Mouse (Mus musculus) midbrain, embryonic 11.5 days (tissue): Measurements from ENCODE around the gene Coro7. TPM values are rescaled to one million over a fixed set of nuclear protein-coding genes. Genes with fewer than 3 reads are reported as not detected.

Source experiments
- ATAC-seq: fragments of 200-750 bp; cut with Nextera tagmentation; 2 replicates; pipeline ENCODE4 v1.8.0; 2017; ENCODE audit warnings: moderate TSS enrichment, moderate library complexity; ENCODE audit not compliant: low FRiP score
- DNase-seq: peaks from one replicate; pipeline ENCODE4 v3.0.0; 2015; ENCODE audit warnings: low spot score; ENCODE audit errors: missing footprints
- H3K27ac ChIP-seq: fragments of 300-500 bp; sonication (generic); 2 replicates; pipeline ENCODE4 v1.5.1; 2014; ENCODE audit warnings: low read depth, low read length
- H3K27me3 ChIP-seq: fragments of 300-500 bp; sonication (generic); 2 replicates; pipeline ENCODE4 v1.6.1; 2014; ENCODE audit warnings: mild to moderate bottlenecking, low read length, moderate library complexity, mixed read lengths; ENCODE audit not compliant: control insufficient read depth, insufficient read depth
- H3K36me3 ChIP-seq: fragments of 300-500 bp; sonication (generic); 2 replicates; pipeline ENCODE4 v1.6.1; 2014; ENCODE audit warnings: mild to moderate bottlenecking, low read length, moderate library complexity, mixed read lengths; ENCODE audit not compliant: control insufficient read depth, insufficient read depth
- H3K4me1 ChIP-seq: fragments of 300-500 bp; sonication (generic); 2 replicates; pipeline ENCODE4 v1.6.1; 2014; ENCODE audit warnings: low read length; ENCODE audit not compliant: control insufficient read depth, insufficient read depth
- H3K4me2 ChIP-seq: fragments of 300-500 bp; sonication (generic); 2 replicates; pipeline ENCODE4 v1.6.1; 2014; ENCODE audit warnings: mild to moderate bottlenecking, moderate library complexity
- H3K4me3 ChIP-seq: fragments of 300-500 bp; sonication (generic); 2 replicates; pipeline ENCODE4 v1.5.1; 2014; ENCODE audit warnings: low read depth, low read length
- H3K9ac ChIP-seq: fragments of 300-500 bp; sonication (generic); 2 replicates; pipeline ENCODE4 v1.6.1; 2014; ENCODE audit warnings: low read length
- H3K9me3 ChIP-seq: fragments of 300-500 bp; sonication (generic); 2 replicates; pipeline ENCODE4 v1.6.1; 2016; ENCODE audit warnings: low read length; ENCODE audit not compliant: control insufficient read depth
- WGBS: fragments of 180-500 bp; shearing (Covaris S2); extraction: QIAGEN DNeasy Blood & Tissue Kit; methylation state at CpG from one replicate; pipeline ENCODE4 v1.1.7; 2014; 5-methylcytosine and 5-hydroxymethylcytosine counted together
- polyA plus RNA-seq: library from polyadenylated mRNA; unstranded; fragments of >200 nt; fragmentation: Nextera tagmentation; extraction: Ambion mirVana; gene quantifications from 2 replicates; pipeline ENCODE4 v1.2.1, GENCODE M21; 2014

The Coro7 gene
- polyA plus RNA-seq, 1 experiment from 2014 or later, result 13.6 TPM

DNA sequence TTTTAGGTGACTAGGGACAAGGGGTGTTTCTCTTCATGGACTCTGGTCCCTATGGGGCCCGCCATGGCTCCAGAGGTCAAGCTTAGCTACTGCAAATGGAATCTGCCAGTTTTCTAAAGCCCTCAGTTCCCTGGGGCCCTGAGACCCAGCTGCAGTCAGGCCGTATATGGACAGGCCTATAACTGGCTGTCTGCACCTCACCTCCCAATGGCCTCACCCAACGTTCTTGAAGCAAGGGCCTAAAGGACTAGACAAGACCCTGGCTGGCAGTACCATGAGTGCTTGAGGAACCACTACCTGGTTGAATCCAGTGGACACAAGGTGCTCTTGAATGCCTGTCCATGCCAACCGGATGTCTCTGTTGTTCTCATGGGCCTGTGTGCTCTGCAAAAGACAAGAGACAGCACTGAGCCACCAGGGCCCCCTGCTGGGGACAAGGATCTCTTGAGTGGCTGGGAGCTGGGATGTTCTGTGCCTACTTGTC lies 24.3 kb downstream of the Coro7 start:
- H3K27me3 ChIP-seq, result no peaks in the 10 kb centered on the region
- H3K9me3 ChIP-seq, result no peaks in the 10 kb centered on the region
- DNase-seq (no peak), ATAC-seq (no peak)
- H3K9ac ChIP-seq, result no peak overlapping the region
- 67% methylated on average over 4 of the region's 4 CpGs for WGBS
- H3K27ac ChIP-seq, result peak overlapping the region; percentile 22; the same call in 1 of the 2 replicates
- H3K4me1 ChIP-seq, result peaks cover 18% of the 10 kb centered on the region
- H3K4me3 ChIP-seq, result no peak overlapping the region
- H3K4me2 ChIP-seq, result no peak overlapping the region
- no peaks in the 10 kb centered on the region for H3K36me3 ChIP-seq

DNA sequence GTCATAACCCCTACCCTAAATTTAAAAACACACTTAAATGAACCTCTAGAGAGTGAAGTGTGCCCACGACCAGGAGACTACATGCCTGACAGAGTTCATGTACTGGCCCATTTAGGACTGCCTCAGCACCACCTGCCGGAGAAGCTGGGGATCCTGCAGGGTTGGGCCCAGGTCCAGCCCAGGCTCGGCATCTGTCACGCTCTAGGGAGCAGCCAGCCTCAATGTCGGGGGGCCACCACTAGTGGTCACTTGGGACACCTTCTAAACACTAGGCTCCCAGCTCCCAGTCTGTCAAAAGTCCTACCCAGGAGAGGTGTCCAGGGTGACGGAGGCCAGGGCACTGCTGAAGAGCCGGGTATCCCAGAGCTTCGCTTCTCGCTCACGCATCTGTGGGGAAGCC lies 24.9 kb downstream of the Coro7 start:
- Histone ChIP-seq H3K4me3 (no peak overlapping the region), H3K4me2 (no peak overlapping the region), H3K36me3 (no peaks in the 10 kb centered on the region), H3K9me3 (no peaks in the 10 kb centered on the region), H3K27me3 (no peaks in the 10 kb centered on the region), H3K9ac (no peak overlapping the region), H3K27ac (no peak overlapping the region), H3K4me1 (peaks cover 18% of the 10 kb centered on the region)
- DNase-seq (peak; percentile 79), ATAC-seq (no peak)
- WGBS, result 83% methylated on average over 10 of the region's 10 CpGs

DNA sequence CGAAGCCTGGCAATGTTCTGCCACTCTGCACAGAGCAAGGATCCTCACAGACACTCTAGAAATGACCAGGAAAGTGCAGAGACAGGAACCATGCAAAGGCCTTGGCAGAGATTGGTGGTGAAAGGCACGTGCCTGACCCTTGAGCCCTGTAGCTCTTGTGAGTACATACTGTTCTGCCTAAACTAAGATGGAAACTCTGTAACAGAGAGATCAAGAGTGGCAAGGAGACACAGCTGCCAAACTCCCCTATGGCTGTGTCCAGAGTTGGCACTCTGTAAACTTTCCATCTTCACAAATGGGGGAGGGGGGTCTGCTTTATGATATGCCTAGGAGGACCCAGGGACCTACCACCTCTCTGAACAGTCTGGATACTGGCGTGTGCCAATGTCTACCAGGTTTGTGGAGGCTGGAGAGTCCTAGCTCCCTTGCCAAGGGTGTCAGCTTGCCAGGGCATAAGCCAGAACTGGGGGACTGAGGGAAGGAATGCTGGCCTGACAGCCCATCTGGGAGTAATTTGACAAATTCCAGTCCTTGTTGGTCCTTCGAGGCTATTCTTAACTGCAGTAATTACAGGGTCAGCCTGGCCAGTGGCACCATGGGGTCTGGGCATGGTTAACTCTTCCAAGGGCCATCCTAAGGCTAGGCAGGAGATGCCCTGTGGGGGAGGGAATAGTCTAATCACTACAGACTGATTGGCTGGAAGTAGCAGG lies 26.7 kb downstream of the Coro7 start:
- Histone ChIP-seq H3K4me3 (no peak overlapping the region), H3K27me3 (no peaks in the 10 kb centered on the region), H3K4me2 (no peak overlapping the region), H3K36me3 (no peaks in the 10 kb centered on the region), H3K9ac (no peak overlapping the region), H3K9me3 (no peaks in the 10 kb centered on the region), H3K27ac (no peak overlapping the region), H3K4me1 (peaks cover 15% of the 10 kb centered on the region)
- 78% methylated on average over 4 of the region's 4 CpGs for WGBS
- no peak for ATAC-seq
- peak; percentile 53 for DNase-seq

DNA sequence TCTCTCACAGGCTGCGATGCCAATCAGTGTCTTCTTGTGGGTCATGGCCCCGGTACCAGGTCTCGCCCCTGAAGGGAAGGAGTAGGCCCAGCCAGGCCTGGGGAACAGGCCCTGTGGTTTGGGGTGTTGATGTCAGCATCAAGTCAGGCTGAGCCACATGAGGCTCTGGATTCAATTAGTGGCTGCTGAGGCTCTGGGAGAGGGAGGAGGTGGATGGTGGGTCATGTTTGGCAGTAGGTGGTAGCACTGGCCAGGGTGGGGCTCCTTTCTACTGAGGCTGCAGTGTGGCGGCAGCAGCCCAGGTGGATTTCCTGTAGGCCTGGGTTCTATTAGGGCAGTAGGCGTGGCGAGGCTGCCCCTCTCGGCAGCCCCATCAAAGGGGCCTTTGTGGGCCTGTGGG lies 28.0 kb downstream of the Coro7 start:
- peak; percentile 78 for DNase-seq
- H3K4me2 ChIP-seq, result no peak overlapping the region
- peaks cover 15% of the 10 kb centered on the region for H3K4me1 ChIP-seq
- H3K9me3 ChIP-seq, result no peaks in the 10 kb centered on the region
- 78% methylated on average over 7 of the region's 7 CpGs for WGBS
- no peak for ATAC-seq
- no peak overlapping the region for H3K4me3 ChIP-seq
- no peak overlapping the region for H3K27ac ChIP-seq
- no peaks in the 10 kb centered on the region; the same call in 1 of the 2 replicates for H3K36me3 ChIP-seq
- H3K27me3 ChIP-seq, result no peaks in the 10 kb centered on the region
- no peak overlapping the region for H3K9ac ChIP-seq

DNA sequence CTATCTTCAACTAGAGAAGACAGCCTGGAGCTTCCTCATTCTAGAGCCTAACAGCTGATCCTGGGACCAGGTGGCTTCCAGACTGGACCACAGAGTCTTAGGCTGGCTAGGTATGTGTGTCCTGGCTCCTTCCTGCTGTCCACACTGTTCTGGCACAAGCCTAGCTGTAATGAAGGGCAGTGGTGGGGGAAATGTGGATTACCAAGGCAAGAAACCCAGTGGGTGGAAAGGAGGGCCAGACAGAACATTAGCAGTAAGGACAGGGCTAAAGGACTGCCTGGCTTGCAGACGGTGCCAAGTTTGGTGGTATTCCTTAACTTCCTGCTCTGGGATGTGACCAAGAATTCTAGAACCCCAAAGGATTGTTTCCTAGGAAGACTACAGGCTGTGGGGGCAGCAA lies 28.5 kb downstream of the Coro7 start:
- Histone ChIP-seq H3K4me3 (no peak overlapping the region), H3K9me3 (no peaks in the 10 kb centered on the region), H3K36me3 (no peaks in the 10 kb centered on the region; the same call in 1 of the 2 replicates), H3K9ac (no peak overlapping the region), H3K4me1 (peaks cover 10% of the 10 kb centered on the region), H3K27me3 (no peaks in the 10 kb centered on the region), H3K27ac (no peak overlapping the region), H3K4me2 (no peak overlapping the region)
- ATAC-seq, result no peak
- 77% methylated on average over 1 of the region's 1 CpGs for WGBS
- DNase-seq, result peak; percentile 53

DNA sequence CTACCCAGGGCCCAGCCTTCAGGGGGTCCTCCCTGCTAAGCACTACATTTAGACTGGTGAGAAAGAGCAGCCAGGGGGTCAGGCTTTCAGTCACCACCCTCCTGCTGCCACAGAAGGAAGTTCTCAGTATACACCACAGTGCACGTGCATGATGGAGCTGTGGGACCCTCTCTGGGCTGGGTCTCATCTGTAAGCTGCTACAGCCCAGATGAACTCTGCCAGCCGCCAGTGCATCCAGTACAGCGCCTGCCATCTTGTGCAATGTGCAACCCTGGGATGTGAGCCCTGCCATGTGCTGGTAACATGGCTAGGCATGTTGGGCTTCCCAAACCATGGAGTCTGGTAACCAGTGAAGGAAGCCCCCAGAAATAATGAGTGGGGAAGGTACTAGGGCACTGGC lies 29.4 kb downstream of the Coro7 start:
- DNase-seq, result peak; percentile 68
- peaks cover under 1% of the 10 kb centered on the region; the same call in 1 of the 2 replicates for H3K4me1 ChIP-seq
- no peak overlapping the region for H3K27ac ChIP-seq
- H3K4me3 ChIP-seq, result no peak overlapping the region
- WGBS, result 81% methylated on average over 3 of the region's 3 CpGs
- H3K9ac ChIP-seq, result no peak overlapping the region
- no peak for ATAC-seq
- H3K27me3 ChIP-seq, result no peaks in the 10 kb centered on the region
- no peaks in the 10 kb centered on the region for H3K9me3 ChIP-seq
- no peak overlapping the region for H3K4me2 ChIP-seq
- H3K36me3 ChIP-seq, result no peaks in the 10 kb centered on the region; the same call in 1 of the 2 replicates

DNA sequence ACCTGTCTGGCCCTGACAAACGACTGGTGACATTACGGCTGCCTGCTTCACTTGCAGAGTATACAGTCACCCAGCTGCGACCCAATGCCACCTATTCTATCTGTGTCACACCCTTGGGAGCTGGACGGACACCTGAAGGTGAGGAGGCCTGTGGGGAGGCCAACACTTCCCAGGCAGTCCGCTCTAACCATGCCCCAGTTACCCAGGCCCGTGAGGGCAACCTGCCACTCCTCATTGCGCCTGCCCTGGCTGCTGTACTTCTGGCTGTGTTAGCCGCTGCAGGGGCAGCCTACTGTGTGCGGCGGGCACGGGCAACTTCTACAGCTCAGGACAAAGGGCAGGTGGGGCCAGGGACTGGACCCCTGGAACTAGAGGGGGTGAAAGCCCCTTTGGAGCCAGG lies 29.9 kb downstream of the Coro7 start:
- no peaks in the 10 kb centered on the region for H3K9me3 ChIP-seq
- H3K36me3 ChIP-seq, result no peaks in the 10 kb centered on the region; the same call in 1 of the 2 replicates
- no peak overlapping the region for H3K9ac ChIP-seq
- no peak overlapping the region for H3K4me3 ChIP-seq
- H3K27ac ChIP-seq, result no peak overlapping the region
- 93% methylated on average over 11 of the region's 11 CpGs for WGBS
- no peaks in the 10 kb centered on the region for H3K4me1 ChIP-seq
- H3K27me3 ChIP-seq, result no peaks in the 10 kb centered on the region
- DNase-seq (peak; percentile 41), ATAC-seq (no peak)
- no peak overlapping the region for H3K4me2 ChIP-seq

DNA sequence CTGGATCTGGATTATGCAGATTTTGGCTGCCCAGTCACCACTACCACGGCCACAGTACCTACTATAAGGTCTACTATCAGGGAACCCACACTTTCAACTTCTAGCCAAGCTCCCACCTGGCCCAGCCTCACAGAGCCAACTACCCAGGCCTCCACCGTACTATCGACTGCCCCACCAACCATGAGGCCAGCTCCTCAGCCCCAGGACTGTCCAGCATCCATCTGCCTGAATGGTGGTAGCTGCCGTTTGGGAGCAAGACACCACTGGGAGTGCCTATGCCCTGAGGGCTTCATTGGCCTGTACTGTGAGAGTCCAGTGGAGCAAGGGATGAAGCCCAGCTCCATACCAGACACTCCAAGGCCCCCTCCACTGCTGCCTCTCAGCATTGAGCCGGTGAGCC lies 30.4 kb downstream of the Coro7 start:
- H3K36me3 ChIP-seq, result no peaks in the 10 kb centered on the region; the same call in 1 of the 2 replicates
- H3K9ac ChIP-seq, result no peak overlapping the region
- no peaks in the 10 kb centered on the region for H3K9me3 ChIP-seq
- ATAC-seq (no peak), DNase-seq (peak; percentile 39)
- no peaks in the 10 kb centered on the region for H3K27me3 ChIP-seq
- no peak overlapping the region for H3K4me2 ChIP-seq
- 91% methylated on average over 5 of the region's 5 CpGs for WGBS
- no peak overlapping the region for H3K27ac ChIP-seq
- no peaks in the 10 kb centered on the region for H3K4me1 ChIP-seq
- H3K4me3 ChIP-seq, result no peak overlapping the region

DNA sequence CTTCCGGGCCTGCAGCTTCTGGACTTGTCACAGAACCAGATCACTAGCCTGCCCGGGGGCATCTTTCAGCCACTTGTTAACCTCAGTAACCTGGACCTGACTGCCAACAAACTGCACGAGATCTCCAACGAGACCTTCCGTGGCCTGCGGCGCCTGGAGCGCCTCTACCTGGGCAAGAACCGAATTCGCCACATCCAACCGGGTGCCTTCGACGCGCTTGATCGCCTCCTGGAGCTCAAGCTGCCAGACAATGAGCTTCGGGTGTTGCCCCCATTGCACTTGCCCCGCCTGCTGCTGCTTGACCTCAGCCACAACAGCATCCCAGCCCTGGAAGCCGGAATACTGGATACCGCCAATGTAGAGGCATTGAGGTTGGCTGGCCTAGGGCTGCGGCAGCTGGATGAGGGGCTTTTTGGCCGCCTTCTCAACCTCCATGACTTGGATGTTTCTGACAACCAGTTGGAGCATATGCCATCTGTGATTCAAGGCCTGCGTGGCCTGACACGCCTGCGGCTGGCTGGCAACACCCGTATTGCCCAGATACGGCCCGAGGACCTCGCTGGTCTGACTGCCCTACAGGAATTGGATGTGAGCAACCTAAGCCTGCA lies 31.1 kb downstream of the Coro7 start:
- no peak for ATAC-seq
- peak; percentile 81 for DNase-seq
- H3K27ac ChIP-seq, result no peak overlapping the region
- no peaks in the 10 kb centered on the region for H3K4me1 ChIP-seq
- no peaks in the 10 kb centered on the region; the same call in 1 of the 2 replicates for H3K36me3 ChIP-seq
- H3K4me3 ChIP-seq, result no peak overlapping the region
- WGBS, result 82% methylated on average over 28 of the region's 28 CpGs
- no peaks in the 10 kb centered on the region for H3K27me3 ChIP-seq
- no peaks in the 10 kb centered on the region for H3K9me3 ChIP-seq
- H3K9ac ChIP-seq, result no peak overlapping the region
- no peak overlapping the region for H3K4me2 ChIP-seq
